Mouse (Mus musculus): ENCODE measurements around the gene Siae.

Siae gene

GRCm38 (mm10) chr9:37627263-37627662 lies 71.8 kb downstream of the Siae start:
- DNase-seq: no peak

GRCm38 (mm10) chr9:37628581-37628980 lies 73.1 kb downstream of the Siae start:
- no peak for DNase-seq

DNA sequence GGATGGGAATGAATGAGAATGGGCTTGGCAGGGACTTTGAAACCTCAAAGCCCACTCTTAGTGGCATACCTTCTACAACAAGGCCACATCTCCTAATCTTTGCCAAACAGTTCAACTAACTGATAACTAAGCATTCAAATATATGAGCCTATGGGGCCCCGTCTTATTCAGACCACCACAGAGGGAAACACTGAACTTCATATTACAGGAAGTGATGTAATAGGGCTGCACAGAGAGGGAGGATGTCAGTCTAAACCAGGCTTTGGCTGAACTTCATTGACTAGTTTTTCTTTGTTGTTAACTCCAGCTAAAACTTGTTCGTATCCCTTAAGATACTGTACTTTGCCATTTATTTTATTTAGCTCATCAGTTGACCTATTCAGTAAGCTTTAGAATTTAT lies 74.4 kb downstream of the Siae start:
- DNase-seq: no peak

GRCm38 (mm10) chr9:37632305-37632704 lies 76.8 kb downstream of the Siae start:
- DNase-seq: no peak

- DNase-seq: no peak
Measured at GRCm38 (mm10) chr9:37634269-37634668, 78.8 kb downstream of the Siae start.

DNA sequence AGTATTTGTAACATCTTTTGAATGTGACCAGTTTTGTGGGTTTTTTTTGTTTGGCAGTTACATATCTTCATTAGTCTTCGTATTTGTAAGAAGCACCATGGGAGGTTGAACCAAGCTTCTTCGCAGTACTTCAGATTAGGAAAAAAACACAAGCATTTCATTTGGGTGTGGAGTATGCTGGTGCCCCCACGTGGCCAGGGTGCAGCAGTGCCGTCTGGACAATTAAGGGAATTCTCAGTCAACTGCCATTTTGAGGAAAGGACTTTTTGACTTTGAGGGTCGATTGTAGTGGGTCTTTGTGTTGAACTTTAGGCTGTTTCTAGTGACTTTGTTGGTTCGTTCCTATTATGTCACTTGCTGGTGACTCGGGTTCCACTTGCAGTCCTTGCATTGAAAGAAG lies 80.8 kb downstream of the Siae start:
- DNase-seq: peak; percentile 54

- no peak for DNase-seq
Measured at GRCm38 (mm10) chr9:37636800-37637542, 81.5 kb downstream of the Siae start.

- DNase-seq: no peak
Measured at GRCm38 (mm10) chr9:37638721-37639120, 83.2 kb downstream of the Siae start.

DNA sequence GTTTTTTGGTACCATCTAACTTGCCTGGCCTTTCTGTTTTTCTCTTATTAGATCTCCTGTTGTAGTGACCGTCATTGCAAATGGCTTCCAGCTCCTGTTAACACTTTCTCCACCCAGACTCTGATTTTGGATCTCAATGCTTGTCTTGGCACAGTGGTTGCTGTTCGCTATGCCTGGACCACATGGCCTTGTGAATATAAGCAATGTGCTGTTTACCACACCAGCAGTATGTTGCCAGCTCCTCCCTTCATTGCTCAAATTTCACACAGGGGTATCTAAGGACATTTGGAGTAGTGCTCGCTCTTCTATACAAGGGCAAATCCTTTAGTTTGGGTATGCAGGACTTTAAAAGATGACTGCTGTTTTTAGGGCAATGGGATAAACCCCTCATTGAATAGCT lies 90.7 kb downstream of the Siae start:
- no peak for DNase-seq

DNA sequence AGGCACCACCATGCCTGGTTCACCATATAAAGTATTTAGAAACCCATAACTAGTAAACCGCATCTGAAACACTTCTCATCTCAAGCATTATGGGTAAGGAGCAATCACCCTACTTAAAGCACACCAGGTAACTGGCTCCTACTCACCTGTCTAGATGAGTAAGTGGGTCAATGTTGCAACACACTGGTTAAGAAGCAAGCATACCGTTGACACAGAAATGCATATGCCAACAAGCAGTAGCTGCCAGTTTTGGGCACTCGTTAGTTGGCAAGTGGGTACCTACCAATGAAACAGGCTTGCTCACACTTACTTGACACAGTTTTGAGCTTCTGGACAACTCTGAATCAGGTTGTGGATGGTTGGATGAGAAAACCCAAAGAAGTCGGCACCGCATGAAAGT lies 95.1 kb downstream of the Siae start:
- DNase-seq: peak; percentile 52

GRCm38 (mm10) chr9:37653836-37654235 lies 98.3 kb downstream of the Siae start:
- no peak for DNase-seq

GRCm38 (mm10) chr9:37655961-37656360 lies 100.5 kb downstream of the Siae start:
- DNase-seq: no peak

DNA sequence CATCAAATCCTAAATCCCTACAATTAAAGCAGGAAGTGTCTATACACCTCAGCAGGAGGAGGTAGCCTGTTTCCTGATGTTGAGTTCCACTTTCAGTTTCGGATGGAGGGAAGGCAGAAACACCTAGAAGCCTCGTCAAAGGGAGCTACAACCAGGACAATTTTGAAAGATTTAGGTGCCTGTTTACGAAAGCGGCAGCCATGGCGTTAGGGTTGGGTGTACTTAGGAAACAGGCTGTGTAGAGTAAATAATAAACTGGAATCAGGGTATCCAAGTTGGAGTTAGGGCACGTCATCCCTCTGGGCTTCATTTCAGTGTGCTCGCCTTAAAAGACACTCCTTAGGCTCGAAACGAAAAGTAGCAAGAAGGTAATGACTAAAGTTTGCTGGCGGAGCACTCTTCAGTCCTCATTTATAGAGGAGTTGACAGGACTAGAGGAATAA lies 101.0 kb downstream of the Siae start:
- DNase-seq: peak; percentile 44

GRCm38 (mm10) chr9:37656931-37657481 lies 101.5 kb downstream of the Siae start, which contains the start of gene Tbrg1:
Gene Tbrg1, minus strand, starts transcription at chr9:37657312.
- DNase-seq: peak; percentile 89

DNA sequence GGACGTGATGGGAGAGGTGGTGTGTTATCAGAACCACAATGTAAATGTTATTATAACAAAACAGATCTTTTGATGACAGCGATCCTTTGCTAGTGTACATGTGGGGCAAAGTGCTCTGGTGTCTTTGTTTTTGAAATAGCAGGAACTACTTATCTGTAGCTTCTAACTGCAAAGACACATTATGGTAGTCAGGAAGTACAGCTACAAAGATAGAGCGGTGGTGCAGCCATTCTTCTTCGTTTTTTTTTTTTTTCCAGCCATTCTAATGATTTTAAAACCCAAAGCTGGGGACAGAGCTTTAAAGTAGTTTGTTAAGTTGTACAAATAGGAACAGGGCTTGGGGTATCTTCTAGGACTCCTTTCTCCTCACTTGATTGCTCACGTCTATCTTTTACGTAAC lies 103.9 kb downstream of the Siae start:
- DNase-seq: no peak

DNA sequence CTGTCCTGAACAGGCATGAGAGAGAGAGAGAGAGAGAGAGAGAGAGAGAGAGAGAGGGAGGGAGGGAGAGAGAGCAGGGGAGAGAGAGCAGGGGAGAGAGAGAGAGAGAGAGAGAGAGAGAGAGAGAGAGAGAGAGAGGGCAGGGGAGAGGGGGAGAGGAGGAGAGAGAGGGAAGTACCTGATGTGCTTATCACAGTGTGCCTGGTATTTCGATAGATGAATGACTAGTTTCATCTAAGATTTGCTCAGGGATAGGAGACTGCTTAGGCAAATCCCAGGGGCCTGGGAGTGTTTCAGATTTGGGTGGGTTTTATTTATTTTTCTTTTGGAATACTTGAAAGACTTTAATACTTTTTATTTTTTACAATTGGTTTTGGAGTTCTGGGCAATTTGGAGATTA lies 107.7 kb downstream of the Siae start:
- DNase-seq: no peak

GRCm38 (mm10) chr9:37664604-37665003 lies 109.1 kb downstream of the Siae start:
- DNase-seq: no peak

DNA sequence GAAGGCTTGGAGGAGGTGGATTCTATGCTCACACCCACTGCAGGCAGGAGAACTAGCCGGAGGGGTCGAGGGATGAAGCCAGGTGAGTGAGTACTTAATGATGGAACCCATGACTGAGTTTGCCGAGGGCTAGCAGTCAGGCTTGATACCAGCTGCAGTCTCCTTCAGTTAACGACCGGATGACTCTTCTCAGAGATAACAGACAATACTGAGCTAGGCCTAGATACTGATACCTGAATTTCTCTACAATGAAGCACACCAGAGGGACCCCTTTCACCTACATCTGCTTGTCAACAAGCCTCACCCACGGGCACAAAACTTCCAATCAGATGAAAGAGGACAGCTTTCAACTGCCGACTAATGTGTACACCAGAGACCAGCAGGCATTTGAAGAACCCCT lies 110.5 kb downstream of the Siae start:
- DNase-seq: no peak

DNA sequence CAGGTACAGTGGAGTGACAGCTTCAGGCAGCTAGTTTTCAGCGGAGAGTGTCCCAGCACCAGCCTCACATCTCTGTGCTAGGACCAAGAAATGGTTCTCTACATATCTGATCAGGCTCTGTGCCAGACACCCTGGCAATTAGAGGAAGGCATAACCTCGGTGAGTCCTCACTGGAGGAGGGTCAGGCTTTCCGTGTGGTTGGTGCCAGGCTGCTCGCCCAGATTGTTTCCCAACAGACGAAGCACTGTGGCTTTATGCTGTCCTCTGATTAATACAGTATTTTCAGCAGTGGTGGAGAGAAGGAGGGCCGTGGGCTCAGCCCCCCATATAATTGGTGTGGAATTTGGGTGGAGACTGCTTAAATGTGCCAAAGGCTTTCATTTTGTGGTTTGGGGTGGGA lies 113.6 kb downstream of the Siae start, which contains the start of gene Panx3:
Gene Panx3, minus strand, starts transcription at position 121 of the 400 bp plus-strand sequence.
- no peak for DNase-seq

- no peak for DNase-seq
Measured at GRCm38 (mm10) chr9:37669678-37670077, 114.2 kb downstream of the Siae start.

GRCm38 (mm10) chr9:37670261-37670660 lies 114.8 kb downstream of the Siae start:
- DNase-seq: no peak

DNA sequence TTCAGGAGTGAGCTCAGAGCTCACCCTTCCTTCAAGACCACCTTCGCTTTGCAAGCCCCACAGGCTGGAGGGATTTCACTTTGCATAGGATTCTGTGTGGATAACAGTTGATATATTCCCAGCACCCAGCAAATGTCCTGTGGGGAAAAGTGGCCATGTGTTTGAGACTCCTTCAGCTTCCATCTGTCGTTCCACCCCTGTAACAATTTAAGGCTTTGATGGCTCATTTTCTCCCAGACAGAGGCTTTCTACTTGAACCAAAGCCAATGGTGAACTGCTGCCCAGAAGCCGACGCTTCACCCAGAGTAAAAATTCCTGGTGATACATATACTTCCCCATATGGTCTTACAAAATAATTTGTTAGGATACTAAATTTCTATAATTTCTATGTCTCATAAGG lies 119.8 kb downstream of the Siae start:
- DNase-seq: no peak

DNA sequence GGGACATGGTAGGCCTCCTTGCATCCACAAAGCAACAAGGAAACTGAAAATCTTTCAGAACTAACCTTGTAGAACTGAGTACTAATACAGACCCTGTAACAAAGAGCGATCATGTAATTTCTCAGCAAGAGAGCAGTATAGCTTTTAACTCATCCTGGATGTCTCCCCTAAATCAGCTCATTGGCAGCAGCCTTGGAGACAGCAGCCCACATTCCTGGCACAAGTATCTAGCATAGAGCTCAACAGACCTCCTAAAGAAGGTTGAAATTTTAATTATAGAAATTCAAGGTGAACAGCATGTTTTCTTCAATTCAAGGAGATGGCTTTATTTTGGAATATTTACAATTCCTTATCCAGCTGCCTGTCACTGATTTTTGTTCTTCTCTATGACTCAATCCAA lies 125.6 kb downstream of the Siae start:
- DNase-seq: no peak

GRCm38 (mm10) chr9:37687288-37687940 lies 131.9 kb downstream of the Siae start:
- no peak for DNase-seq
